Mouse (Mus musculus): Measurements from ENCODE around the gene Gm16253. TPM values are rescaled to one million over a fixed set of nuclear protein-coding genes. Genes with fewer than 3 reads are reported as not detected.
A peak's percentile ranks its signal among the peaks of the same experiment; 100 is the strongest.

The Gm16253 gene
- polyA plus RNA-seq, 1 experiment from 2014 or later, result not detected

GRCm38 (mm10) chr3:96541328-96542078 lies 35.3 kb upstream of the Gm16253 start:
- H3K36me3 ChIP-seq (ENCODE audit: insufficient read depth, low read length), result no peaks in the 10 kb centered on the region
- no peaks in the 10 kb centered on the region for H3K9me3 ChIP-seq (replicated peaks; ENCODE audit: low read length)
- H3K27ac ChIP-seq, result no peak overlapping the region
- no peak overlapping the region for H3K9ac ChIP-seq (ENCODE audit: low read depth, low read length)
- no peaks in the 10 kb centered on the region; the same call in 1 of the 2 replicates for H3K27me3 ChIP-seq (ENCODE audit: insufficient read depth, low read length)
- WGBS, result 15% methylated on average over 14 of the region's 14 CpGs
- no peak for ATAC-seq (replicated peaks; ENCODE audit: low FRiP score, low read depth)
- H3K4me3 ChIP-seq (replicated peaks; ENCODE audit: low read depth, low read length), result no peak overlapping the region
- TF ChIP-seq CTCF (IDR thresholded peaks at IDR 0.05; ENCODE audit: low read depth), result peak; percentile 67
- no peak overlapping the region for H3K4me2 ChIP-seq (ENCODE audit: low read length)
- no peaks in the 10 kb centered on the region for H3K4me1 ChIP-seq (replicated peaks; ENCODE audit: insufficient read depth, low read length)
- DNase-seq (ENCODE audit: low spot score), result peak; percentile 74

GRCm38 (mm10) chr3:96542554-96542953 lies 34.2 kb upstream of the Gm16253 start:
- Histone ChIP-seq H3K27ac (no peak overlapping the region), H3K9me3 (replicated peaks; ENCODE audit: low read length) (no peaks in the 10 kb centered on the region), H3K27me3 (ENCODE audit: insufficient read depth, low read length) (no peaks in the 10 kb centered on the region; the same call in 1 of the 2 replicates), H3K4me2 (ENCODE audit: low read length) (no peak overlapping the region), H3K36me3 (ENCODE audit: insufficient read depth, low read length) (no peaks in the 10 kb centered on the region), H3K4me3 (replicated peaks; ENCODE audit: low read depth, low read length) (no peak overlapping the region), H3K9ac (ENCODE audit: low read depth, low read length) (no peak overlapping the region), H3K4me1 (replicated peaks; ENCODE audit: insufficient read depth, low read length) (no peaks in the 10 kb centered on the region)
- 81% methylated on average over 8 of the region's 8 CpGs for WGBS
- DNase-seq (ENCODE audit: low spot score), result no peak
- ATAC-seq (replicated peaks; ENCODE audit: low FRiP score, low read depth), result no peak
- no peak for TF ChIP-seq CTCF (IDR thresholded peaks at IDR 0.05; ENCODE audit: low read depth)

GRCm38 (mm10) chr3:96543345-96543744 lies 33.4 kb upstream of the Gm16253 start:
- H3K36me3 ChIP-seq (ENCODE audit: insufficient read depth, low read length), result no peaks in the 10 kb centered on the region
- WGBS, result 71% methylated on average over 11 of the region's 11 CpGs
- DNase-seq (ENCODE audit: low spot score), result no peak
- ATAC-seq (replicated peaks; ENCODE audit: low FRiP score, low read depth), result no peak
- H3K27me3 ChIP-seq (ENCODE audit: insufficient read depth, low read length), result no peaks in the 10 kb centered on the region; the same call in 1 of the 2 replicates
- H3K4me2 ChIP-seq (ENCODE audit: low read length), result no peak overlapping the region
- H3K9ac ChIP-seq (ENCODE audit: low read depth, low read length), result no peak overlapping the region
- no peak overlapping the region for H3K27ac ChIP-seq
- no peak for TF ChIP-seq CTCF (IDR thresholded peaks at IDR 0.05; ENCODE audit: low read depth)
- no peaks in the 10 kb centered on the region for H3K4me1 ChIP-seq (replicated peaks; ENCODE audit: insufficient read depth, low read length)
- no peak overlapping the region for H3K4me3 ChIP-seq (replicated peaks; ENCODE audit: low read depth, low read length)
- no peaks in the 10 kb centered on the region for H3K9me3 ChIP-seq (replicated peaks; ENCODE audit: low read length)

GRCm38 (mm10) chr3:96545565-96545964 lies 31.2 kb upstream of the Gm16253 start:
- TF ChIP-seq CTCF (IDR thresholded peaks at IDR 0.05; ENCODE audit: low read depth), result peak; percentile 49; the same call in 1 of the 2 replicates
- Histone ChIP-seq H3K4me2 (ENCODE audit: low read length) (no peak overlapping the region), H3K4me1 (replicated peaks; ENCODE audit: insufficient read depth, low read length) (no peaks in the 10 kb centered on the region), H3K36me3 (ENCODE audit: insufficient read depth, low read length) (no peaks in the 10 kb centered on the region), H3K27ac (no peak overlapping the region), H3K4me3 (replicated peaks; ENCODE audit: low read depth, low read length) (no peak overlapping the region), H3K9me3 (replicated peaks; ENCODE audit: low read length) (no peaks in the 10 kb centered on the region), H3K9ac (ENCODE audit: low read depth, low read length) (no peak overlapping the region), H3K27me3 (ENCODE audit: insufficient read depth, low read length) (no peaks in the 10 kb centered on the region; the same call in 1 of the 2 replicates)
- no peak for ATAC-seq (replicated peaks; ENCODE audit: low FRiP score, low read depth)
- WGBS, result 47% methylated on average over 1 of the region's 1 CpGs
- no peak for DNase-seq (ENCODE audit: low spot score)

GRCm38 (mm10) chr3:96546880-96547279 lies 29.9 kb upstream of the Gm16253 start:
- no peak for ATAC-seq (replicated peaks; ENCODE audit: low FRiP score, low read depth)
- Histone ChIP-seq H3K27ac (no peak overlapping the region), H3K36me3 (ENCODE audit: insufficient read depth, low read length) (no peaks in the 10 kb centered on the region), H3K9me3 (replicated peaks; ENCODE audit: low read length) (no peaks in the 10 kb centered on the region), H3K4me1 (replicated peaks; ENCODE audit: insufficient read depth, low read length) (peaks cover 5% of the 10 kb centered on the region; the same call in 1 of the 2 replicates), H3K4me3 (replicated peaks; ENCODE audit: low read depth, low read length) (no peak overlapping the region), H3K9ac (ENCODE audit: low read depth, low read length) (no peak overlapping the region), H3K27me3 (ENCODE audit: insufficient read depth, low read length) (no peaks in the 10 kb centered on the region; the same call in 1 of the 2 replicates), H3K4me2 (ENCODE audit: low read length) (no peak overlapping the region)
- WGBS, result 64% methylated on average over 4 of the region's 4 CpGs
- DNase-seq (ENCODE audit: low spot score), result no peak
- TF ChIP-seq CTCF (IDR thresholded peaks at IDR 0.05; ENCODE audit: low read depth), result no peak

GRCm38 (mm10) chr3:96547389-96547960 lies 29.3 kb upstream of the Gm16253 start:
- peak; percentile 86 for DNase-seq (ENCODE audit: low spot score)
- Histone ChIP-seq H3K36me3 (ENCODE audit: insufficient read depth, low read length) (no peaks in the 10 kb centered on the region), H3K4me2 (ENCODE audit: low read length) (no peak overlapping the region), H3K4me3 (replicated peaks; ENCODE audit: low read depth, low read length) (no peak overlapping the region), H3K27me3 (ENCODE audit: insufficient read depth, low read length) (no peaks in the 10 kb centered on the region; the same call in 1 of the 2 replicates), H3K9ac (ENCODE audit: low read depth, low read length) (no peak overlapping the region), H3K4me1 (replicated peaks; ENCODE audit: insufficient read depth, low read length) (peaks cover 5% of the 10 kb centered on the region; the same call in 1 of the 2 replicates), H3K27ac (no peak overlapping the region), H3K9me3 (replicated peaks; ENCODE audit: low read length) (no peaks in the 10 kb centered on the region)
- ATAC-seq (replicated peaks; ENCODE audit: low FRiP score, low read depth), result no peak
- WGBS, result 8% methylated on average over 14 of the region's 14 CpGs
- TF ChIP-seq CTCF (IDR thresholded peaks at IDR 0.05; ENCODE audit: low read depth), result peak; percentile 88

Measured in kidney, postnatal 0 days (tissue).